Mouse (Mus musculus): ENCODE measurements at regions not wholly inside any gene's neighbourhood (a gene's known extent, or its start where the extent isn't known, plus 50 kb on each side); places are given as distances from the start of the nearest gene placed in this dataset.

GRCm38 (mm10) chr6:117622946-117623345 is 218.0 kb upstream of the Zfp637 start:
- DNase-seq, result no peak

DNA sequence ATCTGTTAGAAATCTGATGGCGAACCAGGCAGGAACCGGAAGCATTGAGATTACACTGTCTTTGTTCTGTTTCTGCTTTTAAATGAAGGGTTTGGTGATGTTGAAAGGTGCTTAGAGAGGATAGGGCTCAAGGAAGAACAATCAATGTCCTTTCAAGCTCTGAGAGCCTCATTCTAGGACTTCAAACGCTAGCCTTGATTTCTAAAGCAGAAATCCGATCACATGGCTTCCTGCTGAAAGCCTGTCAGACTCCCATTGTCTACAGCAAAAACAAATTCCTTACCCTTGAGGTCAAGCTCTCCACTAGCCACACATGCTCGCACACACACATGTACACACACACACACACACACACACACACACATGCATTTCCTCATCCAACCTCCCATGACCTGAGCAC is 215.3 kb upstream of the Zfp637 start:
- no peak for DNase-seq

- DNase-seq, result no peak
These were observed 213.5 kb upstream of the Zfp637 start for GRCm38 (mm10) chr6:117627461-117627860.

GRCm38 (mm10) chr6:117646628-117647027 is 194.4 kb upstream of the Zfp637 start:
- DNase-seq, result no peak

DNA sequence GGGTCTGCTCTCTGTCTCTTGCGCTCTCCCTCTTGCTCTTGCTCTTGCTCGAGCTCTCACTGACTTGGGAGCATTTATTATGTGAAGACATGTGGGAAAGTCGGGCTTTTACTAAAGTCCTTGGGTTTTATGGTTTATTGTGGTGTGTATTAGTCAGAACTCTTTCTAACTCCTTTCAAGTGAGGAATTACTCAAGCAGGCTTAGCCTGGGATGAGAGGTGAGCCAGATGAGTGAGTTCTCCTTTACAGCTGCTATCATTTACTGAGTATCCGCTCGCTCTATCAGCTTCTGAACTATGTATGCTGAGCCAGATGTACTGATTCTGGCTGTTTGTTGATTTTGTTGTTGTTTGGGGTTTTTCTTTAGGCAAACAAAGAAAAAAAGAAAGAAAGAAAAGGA is 190.4 kb upstream of the Zfp637 start:
- no peak for DNase-seq

GRCm38 (mm10) chr6:117651551-117651950 is 189.4 kb upstream of the Zfp637 start:
- DNase-seq, result no peak

- peak in 1 of 2 experiments; percentile 8 for DNase-seq
These were observed 189.0 kb upstream of the Zfp637 start for GRCm38 (mm10) chr6:117652012-117652411.

DNA sequence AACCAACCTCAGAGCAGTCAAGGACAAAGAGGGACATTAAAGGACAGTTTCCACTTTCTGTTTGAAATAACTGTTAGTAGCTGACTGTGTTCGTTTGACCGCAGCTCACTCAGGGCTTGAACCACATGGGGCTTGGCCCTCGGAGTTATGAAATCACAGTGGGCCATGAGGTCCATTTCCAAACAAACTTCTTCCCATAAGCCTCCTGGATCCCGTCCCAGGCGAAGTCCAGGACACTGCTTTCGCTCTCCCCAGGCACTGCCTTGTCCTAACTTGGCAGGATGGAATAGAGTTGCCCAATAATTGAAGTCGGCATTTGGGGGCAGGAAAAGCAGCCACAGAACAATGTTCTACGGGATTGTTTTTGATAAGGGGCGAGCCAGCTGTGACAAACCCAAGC is 188.1 kb upstream of the Zfp637 start:
- peak; percentile 59 to 81 for DNase-seq

GRCm38 (mm10) chr6:117653886-117654425 is 187.0 kb upstream of the Zfp637 start:
- DNase-seq, result no peak

- DNase-seq, result no peak
These were observed 185.0 kb upstream of the Zfp637 start for GRCm38 (mm10) chr6:117655986-117656385.

- DNase-seq, result peak in 1 of 2 experiments; percentile 41
These were observed 180.4 kb upstream of the Zfp637 start for GRCm38 (mm10) chr6:117660576-117660975.

DNA sequence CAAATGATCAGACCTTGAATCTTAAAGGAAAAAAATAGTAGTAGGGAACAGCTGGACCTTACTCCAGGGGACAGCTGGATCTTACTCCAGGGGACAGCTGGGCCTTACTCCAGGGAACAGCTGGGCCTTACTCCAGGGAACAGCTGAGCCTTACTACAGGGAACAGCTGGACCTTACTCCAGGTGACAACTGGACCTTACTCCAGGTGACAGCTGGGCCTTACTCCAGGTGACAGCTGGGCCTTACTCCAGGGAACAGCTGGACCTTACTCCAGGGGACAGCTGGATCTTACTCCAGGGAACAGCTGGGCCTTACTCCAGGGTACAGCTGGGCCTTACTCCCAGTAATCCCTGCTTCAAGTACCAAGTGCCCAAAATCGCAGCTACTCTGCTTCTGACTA is 178.3 kb upstream of the Zfp637 start:
- DNase-seq, result no peak

DNA sequence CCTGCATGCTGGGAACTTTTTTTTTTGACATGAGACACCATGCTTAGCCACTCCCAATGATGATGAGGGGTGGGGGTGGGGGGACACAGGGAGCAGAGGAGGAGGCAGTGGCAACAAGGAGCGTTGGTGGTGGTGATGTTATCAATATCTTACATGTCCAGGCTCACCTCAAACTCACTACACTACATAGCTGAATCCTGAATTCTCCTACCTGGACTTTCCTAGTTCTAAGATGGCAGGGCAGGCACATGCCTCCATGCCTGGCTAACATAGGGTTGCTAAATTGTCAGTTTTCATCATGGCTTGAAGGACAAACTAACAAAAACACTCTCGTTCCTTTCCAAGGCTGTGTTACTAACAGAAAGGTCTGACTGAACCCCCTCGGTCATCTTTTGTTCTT is 170.6 kb upstream of the Zfp637 start:
- DNase-seq, result no peak

GRCm38 (mm10) chr6:117670792-117671525 is 170.0 kb upstream of the Zfp637 start:
- no peak for DNase-seq

- DNase-seq, result peak; percentile 39 to 59
These were observed 165.8 kb upstream of the Zfp637 start for GRCm38 (mm10) chr6:117675059-117675800.

DNA sequence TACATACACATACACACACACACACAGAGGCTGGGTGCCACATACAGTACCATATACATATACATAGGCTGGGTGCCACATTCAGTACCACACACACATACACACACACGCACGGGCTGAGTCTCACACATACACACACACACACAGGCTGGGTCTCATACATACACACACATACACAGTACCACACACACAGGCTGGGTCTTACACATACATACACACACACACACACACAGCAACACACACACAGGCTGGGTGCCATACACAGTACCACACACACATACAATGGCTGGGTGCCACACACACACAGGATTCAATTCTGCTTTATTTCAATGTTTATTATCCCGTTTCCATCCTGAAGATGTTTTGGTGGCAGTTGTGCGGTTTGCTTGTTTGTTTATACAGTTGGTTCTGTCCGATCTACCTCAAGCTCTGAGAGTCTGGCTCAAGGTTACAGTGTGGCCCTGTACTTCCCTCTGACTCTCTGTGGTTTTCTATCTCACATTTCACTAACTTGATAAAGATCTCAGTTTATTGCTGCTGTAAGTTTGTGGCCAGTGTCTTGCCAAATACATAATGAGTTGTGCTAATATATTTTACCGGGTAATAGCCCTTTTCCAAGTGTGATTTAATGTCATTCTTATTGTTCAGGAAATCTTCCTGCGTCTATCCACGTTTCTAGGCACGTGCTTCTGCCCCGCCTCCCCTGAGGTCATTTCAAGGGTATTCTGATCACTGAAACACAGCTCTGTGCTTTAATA is 164.7 kb upstream of the Zfp637 start:
- DNase-seq, result no peak

- DNase-seq, result no peak
These were observed 163.9 kb upstream of the Zfp637 start for GRCm38 (mm10) chr6:117677062-117677461.

DNA sequence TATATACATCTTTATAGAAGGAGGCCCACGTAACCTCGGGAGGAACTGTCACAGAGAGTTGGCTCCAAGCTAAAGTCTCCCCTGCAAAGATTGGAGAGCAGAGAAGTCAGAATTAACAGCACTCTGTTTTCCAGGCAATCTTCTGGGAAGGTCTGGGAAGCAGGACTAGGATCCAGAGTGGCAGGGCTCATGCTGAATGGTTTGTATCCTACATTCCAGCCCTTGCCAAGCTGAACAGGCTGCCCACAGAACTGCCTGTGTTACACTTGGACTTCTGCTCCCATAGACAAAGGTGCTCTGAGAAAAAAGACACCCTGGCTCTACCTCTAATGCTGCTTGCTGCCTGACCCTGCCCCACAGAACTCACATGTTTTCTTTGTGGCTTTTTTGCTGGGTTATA is 163.2 kb upstream of the Zfp637 start:
- DNase-seq, result no peak

DNA sequence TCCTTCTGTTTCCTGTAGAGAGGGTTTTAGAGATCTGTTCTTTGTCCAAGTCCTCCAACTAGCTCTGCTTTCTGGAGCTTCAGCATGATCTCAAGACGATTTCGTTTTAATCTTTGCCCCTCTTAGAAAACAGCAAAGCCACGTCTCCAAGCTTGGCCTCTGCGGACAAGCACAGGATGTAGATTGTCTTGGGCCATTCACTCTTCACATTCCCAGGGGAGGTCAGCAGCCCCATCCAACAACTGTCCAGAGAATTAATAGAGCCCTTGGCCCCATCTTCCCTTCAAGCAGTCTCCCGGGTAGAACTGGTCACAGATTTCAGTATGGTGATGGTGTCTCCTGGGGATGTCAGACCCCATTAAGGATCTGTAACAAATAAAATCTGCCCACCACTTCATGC is 162.7 kb upstream of the Zfp637 start:
- no peak for DNase-seq

GRCm38 (mm10) chr6:117678877-117679276 is 162.1 kb upstream of the Zfp637 start:
- DNase-seq, result no peak

DNA sequence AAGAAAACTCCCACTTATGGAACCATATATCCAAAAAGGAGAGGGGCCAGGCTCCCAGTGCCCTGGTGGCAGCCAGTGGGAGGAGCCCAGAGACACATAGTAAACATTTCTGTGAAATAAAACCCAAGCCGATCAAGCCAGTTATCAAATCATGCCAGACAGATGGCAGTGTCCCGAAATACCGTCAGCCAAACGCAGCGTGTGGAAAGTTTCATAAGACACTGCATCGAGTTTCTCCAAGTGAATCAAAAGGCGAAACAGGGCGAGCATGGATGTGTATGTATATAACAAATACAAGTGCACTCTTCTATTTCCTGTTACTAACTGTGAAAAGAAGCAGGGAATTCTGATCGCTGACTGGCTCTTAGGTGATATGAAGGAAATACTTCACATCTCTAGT is 154.8 kb upstream of the Zfp637 start:
- DNase-seq, result no peak

DNA sequence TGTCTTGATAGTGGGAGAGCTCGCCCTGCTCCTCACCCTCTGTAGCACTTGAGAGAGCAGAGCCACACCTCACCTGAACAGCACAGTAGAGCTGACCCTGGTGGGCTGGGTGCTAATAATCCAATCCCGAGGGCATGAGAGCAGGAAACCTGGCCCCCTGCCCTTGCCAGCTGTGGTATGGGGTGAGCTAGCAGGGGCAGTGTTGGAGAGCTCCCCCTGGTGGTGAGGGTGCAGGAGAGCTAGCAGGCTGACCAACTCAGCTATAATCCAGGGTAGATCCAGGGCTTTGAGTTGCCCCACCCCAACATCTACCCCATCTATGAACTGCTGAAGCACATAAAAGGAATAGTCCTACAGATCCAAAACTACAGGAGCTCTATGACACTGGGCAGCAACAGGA is 153.9 kb upstream of the Zfp637 start:
- DNase-seq, result peak; percentile 37 to 46

- peak; percentile 13 to 71 for DNase-seq
These were observed 152.3 kb upstream of the Zfp637 start for GRCm38 (mm10) chr6:117688664-117689178.
